Mouse (Mus musculus) MN1 (cell line): ENCODE measurements around the gene Vmn1r185.
"Not testable (repeated sequence)": the region's sequence is repeated elsewhere in the genome, so short reads cannot be mapped to it uniquely, and the experiment has no call there.

Source experiments
- DNase-seq: peaks from one replicate; pipeline ENCODE4 v3.0.0-alpha.2; 2016; ENCODE audit warnings: low spot score

Vmn1r185 gene

GRCm38 (mm10) chr7:26618364-26618763 is at the start of gene Vmn1r185:
Gene Vmn1r185, minus strand, starts transcription at chr7:26618464.
- not testable (repeated sequence) for DNase-seq

GRCm38 (mm10) chr7:26667466-26667865 is 49.2 kb upstream of the Vmn1r185 start:
- DNase-seq: not testable (repeated sequence)

GRCm38 (mm10) chr7:26666011-26666410 is 47.7 kb upstream of the Vmn1r185 start:
- DNase-seq: no peak

GRCm38 (mm10) chr7:26589774-26590173 is 28.5 kb downstream of the Vmn1r185 start:
- no peak for DNase-seq

- no peak for DNase-seq
Measured at GRCm38 (mm10) chr7:26589077-26589476, 29.2 kb downstream of the Vmn1r185 start.
